Mouse (Mus musculus) common myeloid progenitor, adult 5-6 weeks (primary cell): ENCODE measurements at regions not wholly inside any gene's neighbourhood (a gene's known extent, or its start where the extent isn't known, plus 50 kb on each side); places are given as distances from the start of the nearest gene placed in this dataset.
"Not testable (repeated sequence)": the region's sequence is repeated elsewhere in the genome, so short reads cannot be mapped to it uniquely, and the experiment has no call there.

Experiments used
- ATAC-seq: replicated peaks from 2 replicates; pipeline ENCODE4 v1.8.0; 2016; ENCODE audit warnings: low read depth, mild to moderate bottlenecking, moderate TSS enrichment, inconsistent platforms; ENCODE audit not compliant: poor library complexity, severe bottlenecking

DNA sequence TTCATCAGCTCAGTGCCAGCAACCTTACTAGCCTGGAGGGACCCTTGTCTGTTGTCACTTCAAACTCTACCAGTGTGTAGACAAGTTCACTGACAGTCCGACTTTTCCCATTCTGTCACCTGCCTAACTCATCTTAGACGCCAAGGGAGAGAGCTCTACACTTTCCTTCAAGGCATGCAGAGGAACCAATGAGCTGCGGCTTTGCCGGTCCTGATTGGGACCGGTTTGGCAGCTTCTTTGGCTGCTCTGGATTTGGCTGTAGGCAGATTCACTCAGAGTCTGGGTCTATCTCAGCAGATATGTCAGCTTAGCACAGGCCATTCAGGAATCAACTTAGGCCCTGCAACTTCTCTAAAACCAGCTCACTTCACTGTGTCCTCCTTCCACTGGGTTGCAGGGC lies 264.3 kb downstream of the 1810013L24Rik start:
- ATAC-seq, result no peak

DNA sequence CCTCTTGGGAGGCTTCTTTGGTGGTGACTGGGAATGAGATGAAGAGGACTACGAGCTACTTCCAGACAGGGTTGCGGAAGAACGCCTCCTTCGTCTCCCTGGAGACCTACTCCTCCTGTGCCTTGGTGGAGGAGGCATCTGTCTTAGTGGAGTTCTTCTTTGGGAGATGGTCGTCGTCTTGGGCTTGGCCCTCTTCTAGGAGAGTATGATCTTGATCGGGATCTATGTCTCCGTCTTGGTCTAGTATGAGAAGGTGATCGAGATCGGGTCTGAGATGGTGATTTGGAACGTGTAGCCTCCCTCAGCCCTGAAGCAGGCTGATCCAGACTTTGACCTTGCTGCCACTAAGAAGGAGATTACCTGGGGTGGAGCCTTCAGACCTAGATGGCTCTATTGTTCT lies 276.3 kb downstream of the 1810013L24Rik start:
- no peak for ATAC-seq

DNA sequence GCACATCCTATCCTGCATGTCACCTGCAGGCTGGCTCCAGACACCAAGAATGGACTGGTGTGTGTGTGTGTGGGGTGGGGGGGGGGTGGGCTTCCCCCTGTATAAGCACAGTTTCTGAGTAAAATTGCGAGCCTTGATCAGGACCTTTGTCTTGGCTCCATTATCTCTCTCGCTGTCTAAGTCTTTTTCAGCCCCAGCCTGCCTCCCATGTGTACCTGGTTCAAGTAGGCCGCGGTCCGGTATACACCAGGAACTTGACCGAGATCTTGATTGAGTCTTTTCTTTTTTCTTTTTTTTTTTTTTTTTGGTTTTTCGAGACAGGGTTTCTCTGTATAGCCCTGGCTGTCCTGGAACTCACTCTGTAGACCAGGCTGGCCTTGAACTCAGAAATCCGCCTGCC lies 276.8 kb downstream of the 1810013L24Rik start:
- not testable (repeated sequence) for ATAC-seq

DNA sequence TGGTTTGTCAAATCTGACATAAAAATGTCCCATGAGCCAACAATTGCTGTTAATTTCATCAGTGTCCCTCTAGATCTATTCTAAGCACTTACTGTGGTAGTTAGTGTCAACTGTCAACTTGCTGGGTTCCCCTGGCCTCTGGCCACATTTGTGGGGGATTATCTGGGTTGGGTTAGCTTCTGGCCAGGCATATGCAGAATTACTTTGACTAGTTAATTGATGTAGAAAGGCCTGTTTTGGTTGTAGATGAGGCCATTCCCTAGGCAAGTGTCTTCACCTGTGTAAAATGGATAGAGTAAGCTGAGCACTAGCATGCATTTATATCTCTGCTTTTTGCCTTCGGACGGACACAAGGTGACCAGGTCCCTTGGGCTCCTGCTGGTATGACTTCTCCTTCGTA lies 283.9 kb downstream of the 1810013L24Rik start:
- ATAC-seq, result no peak

GRCm38 (mm10) chr16:9115548-9115947 lies 285.6 kb downstream of the 1810013L24Rik start:
- no peak for ATAC-seq

- ATAC-seq, result no peak
Measured at GRCm38 (mm10) chr16:9121581-9121980, 291.7 kb downstream of the 1810013L24Rik start.

DNA sequence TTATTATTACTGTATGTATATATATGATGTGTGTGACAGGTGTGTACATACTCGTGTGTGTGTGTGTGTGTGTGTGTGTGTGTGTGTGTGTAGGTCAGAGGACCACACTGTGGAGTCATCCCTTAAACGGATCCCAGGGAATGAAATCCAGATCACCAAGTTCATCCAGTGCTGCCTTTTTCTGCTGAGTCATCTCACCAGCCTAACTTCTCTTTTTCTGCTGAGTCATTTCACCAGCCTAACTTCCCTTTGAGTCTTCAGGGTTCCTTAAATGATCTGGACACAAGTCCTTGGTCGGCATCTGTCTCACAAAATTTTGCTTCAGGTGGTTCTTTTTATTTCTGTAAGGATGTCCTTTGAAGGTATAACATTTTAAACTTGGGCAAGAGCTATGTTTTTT lies 302.2 kb downstream of the 1810013L24Rik start:
- ATAC-seq, result no peak

- ATAC-seq, result no peak
Measured at GRCm38 (mm10) chr16:9132778-9133177, 302.9 kb downstream of the 1810013L24Rik start.

DNA sequence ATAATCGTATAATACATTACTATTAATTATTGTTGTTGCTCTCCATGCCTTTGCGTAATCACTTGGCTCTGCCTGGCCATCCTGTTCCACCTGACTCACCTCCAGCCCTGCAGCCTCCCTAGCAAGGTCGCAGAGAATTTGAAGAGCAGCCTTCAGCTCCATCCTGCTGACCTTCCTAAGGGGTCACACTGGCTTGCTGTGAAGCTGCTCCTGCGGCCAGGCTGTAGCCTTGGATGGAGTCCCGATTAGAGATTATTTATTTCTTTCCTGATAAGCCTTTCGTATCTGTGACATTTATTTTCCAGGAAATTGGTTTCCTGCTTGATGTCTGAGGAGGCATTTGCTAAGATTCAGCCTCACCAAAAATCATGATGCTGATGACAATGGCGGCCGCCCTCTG lies 305.5 kb downstream of the 1810013L24Rik start:
- ATAC-seq, result no peak

GRCm38 (mm10) chr16:9138552-9139224 lies 308.8 kb downstream of the 1810013L24Rik start:
- ATAC-seq, result no peak

DNA sequence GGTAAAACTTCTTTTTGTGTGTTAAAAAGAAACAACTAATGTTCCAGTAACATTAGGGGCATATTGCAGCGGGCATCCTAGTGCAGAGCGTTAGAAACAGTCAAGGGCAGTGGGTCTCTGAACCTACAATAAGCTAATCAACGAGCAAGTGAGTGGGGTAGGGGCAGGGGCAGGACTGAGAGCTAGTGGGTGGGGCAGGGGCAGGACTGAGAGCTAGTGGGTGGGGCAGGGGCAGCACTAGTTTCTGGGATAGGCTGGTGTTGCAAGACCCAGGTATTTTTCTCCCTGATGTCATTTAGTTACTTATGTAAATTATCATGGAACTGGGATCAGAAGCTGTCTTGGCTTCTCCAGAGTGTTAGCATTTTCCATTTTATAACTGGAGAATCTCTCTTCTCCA lies 309.5 kb downstream of the 1810013L24Rik start:
- ATAC-seq, result no peak

DNA sequence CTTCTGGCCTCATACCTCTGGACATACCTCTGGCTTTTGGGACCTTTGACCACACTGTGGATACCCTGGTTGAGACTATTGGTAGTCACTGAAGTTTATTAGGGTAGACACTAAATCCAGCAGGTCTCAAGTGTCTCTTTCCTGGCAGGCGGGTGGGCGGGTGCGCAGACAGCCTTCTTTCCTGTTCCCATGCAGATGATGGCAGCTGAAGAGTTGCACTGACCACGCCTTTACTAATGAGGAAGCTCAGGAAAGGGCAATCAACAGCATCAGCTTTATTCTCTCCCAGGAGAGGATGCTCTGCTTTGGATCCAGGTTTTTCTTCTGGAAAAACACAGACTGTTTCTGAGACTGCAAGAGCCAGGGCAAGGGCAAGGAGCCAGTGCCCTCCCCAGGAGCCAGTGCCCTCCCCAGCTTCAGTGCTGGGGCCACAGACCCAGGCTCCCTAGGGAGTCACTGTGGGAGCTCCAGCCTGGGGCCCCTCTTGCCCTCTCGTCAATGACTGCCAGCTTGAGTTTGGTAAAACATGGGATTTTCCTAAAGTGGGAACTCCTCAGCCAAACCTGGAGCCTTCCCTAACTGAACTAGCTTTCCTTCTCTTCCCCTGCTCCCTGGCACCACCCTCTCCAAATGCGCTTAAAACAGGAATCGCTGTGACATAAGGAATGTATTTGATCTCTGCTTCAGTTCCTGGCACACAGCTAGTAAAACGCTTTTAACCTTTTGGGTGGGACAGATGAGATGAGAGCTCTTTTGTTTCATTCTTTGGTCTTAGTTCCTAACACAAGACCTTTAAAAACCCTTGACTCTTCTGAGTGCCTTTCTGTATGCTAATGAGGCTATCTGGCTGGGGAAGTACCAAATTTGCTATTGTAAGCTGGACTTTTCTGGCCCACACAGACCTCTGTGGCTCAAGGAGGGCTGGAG lies 319.6 kb downstream of the 1810013L24Rik start:
- ATAC-seq, result no peak

GRCm38 (mm10) chr16:9151936-9152335 lies 322.0 kb downstream of the 1810013L24Rik start:
- no peak for ATAC-seq

GRCm38 (mm10) chr16:9153501-9153900 lies 323.6 kb downstream of the 1810013L24Rik start:
- ATAC-seq, result no peak

DNA sequence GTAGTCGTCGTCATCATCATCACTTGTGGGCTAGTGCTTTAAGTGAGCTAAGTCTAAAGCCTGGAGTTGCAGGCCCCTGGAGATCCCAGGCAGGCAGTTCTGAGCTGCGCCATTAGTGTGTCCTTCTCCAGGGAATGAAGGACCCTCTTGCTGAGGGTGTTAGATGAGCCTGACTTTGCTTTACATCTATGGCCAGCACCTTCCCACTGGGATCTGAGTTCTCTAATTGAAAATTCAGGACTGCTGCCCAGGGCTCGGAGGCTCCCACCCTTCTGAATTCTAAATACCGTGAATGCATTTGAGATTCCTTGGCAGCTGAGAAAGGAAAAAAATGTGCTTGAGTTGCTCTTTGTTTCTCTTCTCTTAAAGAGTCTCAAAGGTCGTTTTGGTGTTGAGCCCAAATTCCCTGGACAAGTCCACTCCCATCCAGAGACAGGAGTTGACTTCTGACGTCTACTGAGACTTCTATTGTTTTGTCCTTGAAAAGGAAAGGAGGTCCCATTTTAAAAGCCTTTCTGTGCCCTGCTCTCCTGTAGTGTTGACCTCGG lies 335.9 kb downstream of the 1810013L24Rik start:
- no peak for ATAC-seq

DNA sequence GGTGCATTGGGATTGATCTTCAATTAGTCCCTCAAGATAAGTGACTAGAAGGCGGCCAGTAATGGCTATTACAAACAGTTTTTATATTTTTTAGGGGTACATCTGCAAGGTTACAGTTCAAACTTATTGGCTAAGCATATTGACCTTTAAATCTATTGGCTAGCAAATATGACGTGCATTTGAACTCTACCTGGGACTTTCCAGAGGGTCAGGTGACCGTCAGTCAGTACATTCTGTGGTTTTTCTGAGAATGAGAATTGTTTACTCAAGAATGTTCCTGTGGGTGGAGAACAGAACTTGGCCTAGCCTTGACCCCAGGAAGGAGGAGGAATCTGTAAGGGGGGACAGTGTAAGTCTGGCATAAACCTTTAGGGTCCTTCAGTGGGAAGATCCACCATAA lies 346.5 kb downstream of the 1810013L24Rik start:
- no peak for ATAC-seq

GRCm38 (mm10) chr16:9195821-9196220 lies 365.9 kb downstream of the 1810013L24Rik start:
- ATAC-seq, result no peak

GRCm38 (mm10) chr16:9198903-9199532 lies 369.1 kb downstream of the 1810013L24Rik start:
- ATAC-seq, result no peak

DNA sequence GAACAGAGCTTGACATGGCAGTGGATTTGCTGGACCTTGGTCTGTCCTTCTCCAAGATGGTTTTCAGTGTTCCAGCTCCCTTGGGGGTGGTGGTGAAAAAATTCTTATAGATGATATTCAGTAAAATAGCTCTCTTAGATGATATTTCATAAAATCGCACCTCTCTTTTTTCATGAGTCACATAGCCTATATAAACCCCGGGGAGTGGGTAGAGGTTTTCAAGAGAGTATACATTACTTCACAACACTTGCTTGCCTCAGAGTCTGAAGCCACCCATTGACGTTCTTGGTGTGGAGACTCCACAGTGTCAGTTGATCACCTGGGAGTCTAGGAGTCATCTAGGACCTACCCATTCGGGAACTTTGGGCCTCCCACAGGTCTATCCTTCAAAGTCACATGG lies 378.7 kb downstream of the 1810013L24Rik start:
- no peak for ATAC-seq

- no peak for ATAC-seq
Measured at GRCm38 (mm10) chr16:9211485-9211884, 381.6 kb downstream of the 1810013L24Rik start.

DNA sequence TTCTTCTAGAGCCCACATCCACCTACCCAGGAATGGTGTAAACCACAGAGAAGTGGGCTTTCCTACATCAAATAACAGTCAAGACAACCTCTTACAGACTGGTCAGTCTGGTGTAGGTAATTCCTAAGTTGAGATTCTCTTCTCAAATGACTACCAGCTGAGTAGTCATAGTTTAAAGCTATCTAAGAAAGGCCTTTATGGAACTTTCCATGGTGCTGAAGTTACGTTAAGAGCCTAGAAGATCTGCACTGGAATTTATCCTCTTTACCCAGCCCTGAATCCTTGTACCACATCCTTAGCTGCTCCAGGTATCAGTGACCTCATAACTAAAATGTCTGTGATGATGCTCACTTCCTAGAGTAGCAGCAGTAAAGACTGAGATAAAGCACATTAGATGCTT lies 385.2 kb downstream of the 1810013L24Rik start:
- no peak for ATAC-seq
